Mouse (Mus musculus): ENCODE results near the gene Mip.
"Not testable (repeated sequence)": the region's sequence is repeated elsewhere in the genome, so short reads cannot be mapped to it uniquely, and the experiment has no call there.

- TF ChIP-seq GATA1, TAL1 (IDR thresholded peaks at IDR 0.05; ENCODE audit: low read length): not testable (repeated sequence)
Observed at GRCm38 (mm10) chr10:128272819-128273439, 47.3 kb downstream of the Mip start.
